Mouse (Mus musculus) heart, adult 2 months (tissue): ENCODE measurements around the gene Acad10. TPM values are rescaled to one million over a fixed set of nuclear protein-coding genes. Genes with fewer than 3 reads are reported as not detected.
"Not testable (repeated sequence)": the region's sequence is repeated elsewhere in the genome, so short reads cannot be mapped to it uniquely, and the experiment has no call there.

Experiments
- DNase-seq, 2 experiments: peaks; one replicate each; pipeline ENCODE4 v3.0.0; 2021
- H3K27ac ChIP-seq: fragments of 200-600 bp; 2 replicates; pipeline ENCODE4 v1.8.1; 2022
- H3K27me3 ChIP-seq: fragments of 200-500 bp; 2 replicates; pipeline ENCODE4 v1.6.1; 2012; ENCODE audit warnings: mild to moderate bottlenecking, low read length, inconsistent platforms, mixed read lengths; ENCODE audit not compliant: control insufficient read depth, insufficient read depth
- H3K36me3 ChIP-seq: fragments of 200-500 bp; 2 replicates; pipeline ENCODE4 v1.6.1; 2012; ENCODE audit warnings: low read length, inconsistent platforms; ENCODE audit not compliant: control insufficient read depth, insufficient read depth
- H3K4me1 ChIP-seq: fragments of 200-500 bp; 2 replicates; pipeline ENCODE4 v1.6.1; 2011; ENCODE audit warnings: low read length; ENCODE audit not compliant: control insufficient read depth, insufficient read depth
- H3K4me3 ChIP-seq: fragments of 200-600 bp; 2 replicates; pipeline ENCODE4 v1.8.1; 2022
- H3K79me2 ChIP-seq: fragments of 200-500 bp; replicated peaks from 2 replicates; pipeline ENCODE4 v1.6.1; 2012; ENCODE audit warnings: mild to moderate bottlenecking, inconsistent platforms, low read length, moderate library complexity, mixed read lengths; ENCODE audit not compliant: control insufficient read depth, insufficient read depth
- H3K9ac ChIP-seq: fragments of 200-500 bp; 2 replicates; pipeline ENCODE4 v1.6.1; 2012; ENCODE audit warnings: low read depth, mild to moderate bottlenecking, control low read depth, inconsistent platforms, low read length, mixed read lengths
- CTCF ChIP-seq: fragments of 200-600 bp; IDR thresholded peaks from 2 replicates; pipeline ENCODE4 v1.8.1; 2022; ENCODE audit warnings: antibody characterized with exemption, mild to moderate bottlenecking, moderate library complexity
- EP300 ChIP-seq: fragments of 200-500 bp; IDR thresholded peaks from 2 replicates; pipeline ENCODE4 v1.6.1; 2011; ENCODE audit warnings: low read depth, low read length, control low read depth; ENCODE audit not compliant: insufficient read depth
- POLR2A ChIP-seq: fragments of 200-500 bp; IDR thresholded peaks from 2 replicates; pipeline ENCODE4 v1.6.1; 2011; ENCODE audit warnings: mild to moderate bottlenecking, low read depth, low read length, control low read depth; ENCODE audit not compliant: insufficient read depth
- WGBS: fragments of 180-500 bp; shearing (Covaris S2); methylation state at CpG from one replicate; pipeline ENCODE4 v1.1.7; 2018; 5-methylcytosine and 5-hydroxymethylcytosine counted together
- intact Hi-C: fragments of 180-260 bp; cut with DNase I; formaldehyde crosslinking; loops from one replicate; pipeline ENCODE4 v1.15.1; 2025
- polyA plus RNA-seq: library from polyadenylated mRNA; depleted of rRNA; stranded (reverse); fragments of >200 nt; gene quantifications from 2 replicates; pipeline ENCODE4 v1.2.3, GENCODE M21; 2012
- total RNA-seq, 2 experiments: library from RNA; stranded (reverse); gene quantifications; 2 replicates each; pipeline ENCODE4 v1.2.3; 2021

Acad10 gene
- total and polyA plus RNA-seq, 3 experiments: 5.2 to 24.7 (median 24.1) TPM

DNA sequence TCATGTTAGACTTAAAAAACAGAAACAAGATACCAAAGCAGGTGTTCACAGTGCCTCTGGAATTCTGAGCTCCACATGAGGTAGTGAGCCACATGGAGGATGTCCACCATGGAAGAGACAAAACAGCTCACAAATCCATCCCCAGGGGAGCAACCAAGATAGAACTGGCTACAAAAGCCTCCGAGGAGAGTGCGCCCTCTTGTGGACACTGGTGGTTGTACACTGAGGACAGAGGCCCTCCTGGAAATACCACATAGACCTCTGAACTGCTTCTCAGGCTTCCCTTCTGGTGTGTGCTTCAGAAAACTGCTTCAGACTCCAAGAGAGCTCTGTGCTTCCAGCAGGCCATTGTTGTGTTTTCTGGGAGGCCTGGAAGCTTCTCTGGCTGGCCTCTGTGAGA, 54.2 kb downstream of the Acad10 start:
- Histone ChIP-seq H3K27me3 (no peaks in the 10 kb centered on the region), H3K27ac (no peak overlapping the region), H3K9ac (no peak overlapping the region), H3K4me1 (peaks cover 5% of the 10 kb centered on the region), H3K4me3 (no peak overlapping the region), H3K36me3 (no peaks in the 10 kb centered on the region), H3K79me2 (no peaks in the 10 kb centered on the region)
- peak; percentile 96 for TF ChIP-seq CTCF
- no peak for TF ChIP-seq POLR2A
- WGBS: 0% methylated on average over 2 of the region's 2 CpGs
- intact Hi-C loops: no loop called here
- DNase-seq: peak; percentile 73 to 86

DNA sequence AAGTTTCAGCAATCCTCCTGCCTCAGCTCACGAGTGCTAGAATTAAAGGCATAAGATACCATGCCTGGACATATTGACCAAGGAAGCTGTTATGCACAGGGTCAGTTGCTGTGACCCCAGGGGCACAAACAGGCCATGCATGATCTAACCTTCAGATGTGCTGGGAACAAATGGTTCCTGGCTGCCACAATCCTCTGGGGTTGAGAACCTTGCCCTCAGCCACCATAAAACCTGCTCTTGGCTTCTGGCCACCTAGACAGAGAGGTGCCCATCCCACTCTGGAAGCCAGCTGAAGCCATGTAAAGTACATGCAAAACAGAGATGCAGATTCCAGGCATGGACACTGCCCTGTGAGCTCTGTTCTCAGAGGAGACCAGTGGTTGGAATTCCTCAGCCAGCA, 56.5 kb downstream of the Acad10 start:
- intact Hi-C loops, H3K9ac ChIP-seq, DNase-seq, H3K27ac ChIP-seq, H3K79me2 ChIP-seq, H3K4me3 ChIP-seq, H3K4me1 ChIP-seq, H3K36me3 ChIP-seq, H3K27me3 ChIP-seq: not testable (repeated sequence)
- WGBS: 83% methylated on average over 1 of the region's 1 CpGs

DNA sequence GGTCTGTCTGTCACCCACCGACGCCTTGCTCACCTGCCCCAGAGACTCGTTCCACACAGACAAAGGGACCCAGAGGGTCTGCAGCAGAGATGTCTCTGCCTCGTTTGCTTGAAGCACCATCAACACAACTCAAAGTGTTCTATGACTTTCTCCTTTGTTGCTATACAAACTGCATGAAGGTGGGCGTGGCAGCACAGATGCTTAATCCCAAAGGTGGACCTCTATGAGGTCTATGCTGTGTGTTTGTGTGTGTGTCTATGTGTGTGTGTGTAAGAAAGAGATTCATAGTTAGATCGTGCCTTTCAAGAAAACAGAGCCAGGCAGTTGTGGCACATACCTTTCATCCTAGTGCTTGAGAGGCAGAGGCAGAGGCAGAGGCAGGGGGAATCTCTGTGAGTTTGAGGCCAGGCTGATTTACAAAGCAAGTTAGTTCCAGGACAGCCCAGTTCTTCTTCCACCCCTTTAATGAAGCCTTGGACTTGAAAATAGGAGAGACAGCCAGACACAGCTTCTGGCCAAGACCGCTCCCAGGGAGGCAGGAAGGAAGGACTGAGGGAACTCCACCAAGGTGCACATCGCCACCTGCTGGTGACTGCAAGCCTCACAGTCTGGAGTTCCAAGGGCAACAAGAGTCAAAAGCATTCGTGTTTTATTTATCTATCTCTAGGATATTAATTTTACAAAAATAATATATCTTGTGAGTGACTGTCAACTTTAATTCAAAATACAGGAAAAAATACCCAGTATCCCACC, 58.6 kb downstream of the Acad10 start:
- peak; percentile 95 for TF ChIP-seq CTCF
- peak; percentile 99 for TF ChIP-seq EP300
- peak; percentile 58 for TF ChIP-seq POLR2A
- WGBS: 40% methylated on average over 9 of the region's 9 CpGs
- Histone ChIP-seq H3K36me3 (no peaks in the 10 kb centered on the region), H3K27ac (peak overlapping the region; percentile 62), H3K27me3 (no peaks in the 10 kb centered on the region), H3K9ac (peak overlapping the region; percentile 36), H3K4me1 (peaks cover 10% of the 10 kb centered on the region), H3K79me2 (no peaks in the 10 kb centered on the region), H3K4me3 (0 out of 2 replicates have a peak overlapping the region, but pooled peaks have one; percentile 12)
- DNase-seq: peak; percentile 91 to 94
- intact Hi-C loops: loop anchor here (1.0 to 2.0 kb wide), 3 partner anchors 17 to 55 kb away; no protein-coding TSS in a partner anchor

DNA sequence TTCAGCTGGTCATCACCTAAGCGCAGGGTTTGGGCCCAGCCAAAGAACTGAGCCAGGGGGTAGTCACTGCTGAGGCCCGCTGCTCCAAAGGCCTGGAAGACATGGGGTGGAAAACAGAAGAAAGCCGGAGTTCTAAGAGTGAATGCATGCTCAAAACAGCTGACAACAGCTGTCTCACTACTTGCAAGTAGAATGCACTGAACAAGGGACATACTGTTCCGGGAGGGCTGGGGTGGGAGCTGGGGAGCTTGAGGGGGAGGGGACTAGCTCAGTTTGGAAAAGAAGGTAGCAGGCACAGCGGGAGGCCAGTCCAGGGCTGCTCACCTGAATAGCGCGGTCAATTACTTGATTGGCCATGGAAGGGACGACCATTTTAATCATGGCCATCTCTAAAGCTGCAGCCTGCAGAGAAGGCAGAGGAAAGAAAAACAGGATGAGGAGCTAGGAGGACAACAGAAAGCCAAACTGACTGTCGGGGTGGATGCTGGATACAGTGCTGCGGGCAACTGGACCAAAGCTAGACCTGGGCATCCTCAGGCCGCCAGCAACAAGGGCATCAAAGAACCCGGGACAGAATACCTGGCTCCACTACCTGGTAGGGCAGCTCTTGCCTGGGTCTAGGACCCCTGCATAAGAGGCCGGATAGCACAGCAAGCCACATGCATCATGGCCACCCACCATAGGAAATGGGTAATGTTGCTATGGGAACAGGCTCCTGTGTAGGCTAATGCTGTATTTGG, 61.3 kb downstream of the Acad10 start:
- intact Hi-C loops: no loop called here
- WGBS: 74% methylated on average over 13 of the region's 13 CpGs
- TF ChIP-seq POLR2A (no peak), CTCF (no peak), EP300 (no peak)
- no peak overlapping the region for H3K9ac ChIP-seq
- no peak overlapping the region for H3K27ac ChIP-seq
- H3K4me3 ChIP-seq: no peak overlapping the region
- DNase-seq: peak in 1 of 2 experiments; percentile 48
- no peaks in the 10 kb centered on the region for H3K36me3 ChIP-seq
- no peaks in the 10 kb centered on the region for H3K27me3 ChIP-seq
- peaks cover 18% of the 10 kb centered on the region for H3K4me1 ChIP-seq
- H3K79me2 ChIP-seq: no peaks in the 10 kb centered on the region

DNA sequence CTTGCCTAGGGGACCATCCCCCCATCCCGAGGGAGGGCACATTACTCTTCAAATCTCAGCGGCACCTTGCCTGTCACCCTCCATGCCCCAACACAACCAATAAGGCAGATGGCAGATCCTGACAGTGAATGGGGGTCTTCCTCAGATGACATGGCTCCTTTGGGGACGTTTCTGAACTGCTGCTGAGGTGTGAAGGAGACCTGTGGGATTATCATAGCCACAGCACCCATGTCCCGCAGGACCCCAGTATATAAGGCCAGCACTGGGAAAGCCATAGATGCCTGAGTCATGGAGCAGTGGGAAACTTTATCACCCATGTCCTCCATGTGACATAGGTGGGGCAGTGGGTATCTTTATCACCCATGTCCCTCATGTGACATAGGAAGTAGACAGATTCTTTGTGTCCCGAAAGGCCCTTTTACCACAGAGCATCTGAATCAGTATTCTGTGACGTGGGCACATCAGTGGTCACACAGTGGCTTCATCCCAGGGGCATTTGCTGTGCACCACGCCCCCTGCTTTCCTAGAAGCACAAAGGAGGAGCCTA, 62.2 kb downstream of the Acad10 start:
- DNase-seq: no peak

DNA sequence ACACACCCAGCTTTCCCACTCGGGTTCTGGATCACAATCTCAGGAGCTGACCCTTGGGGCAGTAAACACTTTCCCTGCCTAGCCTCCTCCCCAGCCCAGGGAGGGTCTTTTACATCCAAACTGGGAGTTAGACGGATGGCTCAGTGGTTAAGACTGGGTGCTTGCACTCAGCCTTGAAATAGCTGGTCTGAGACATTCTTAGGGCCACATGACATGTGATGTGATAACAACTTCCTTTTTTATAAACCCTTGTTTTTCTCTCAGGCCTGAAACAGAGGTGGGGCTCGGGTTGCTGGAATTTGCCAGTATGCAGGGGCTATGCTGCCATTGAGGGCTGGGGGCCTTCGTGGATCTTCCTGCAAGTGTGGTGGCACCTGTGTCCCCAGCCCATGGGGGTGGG, 63.0 kb downstream of the Acad10 start:
- Histone ChIP-seq H3K27me3 (no peaks in the 10 kb centered on the region), H3K27ac (no peak overlapping the region), H3K36me3 (no peaks in the 10 kb centered on the region), H3K79me2 (no peaks in the 10 kb centered on the region; the same call in 1 of the 2 replicates), H3K9ac (no peak overlapping the region), H3K4me1 (peaks cover 23% of the 10 kb centered on the region), H3K4me3 (no peak overlapping the region)
- intact Hi-C loops: no loop called here
- WGBS: 60% methylated on average over 4 of the region's 4 CpGs
- DNase-seq: no peak
- no peak for TF ChIP-seq EP300
- TF ChIP-seq CTCF: no peak
- TF ChIP-seq POLR2A: no peak

More for the DNA sequence above, 62.2 kb downstream of the Acad10 start:
- Histone ChIP-seq H3K79me2 (no peaks in the 10 kb centered on the region; the same call in 1 of the 2 replicates), H3K36me3 (no peaks in the 10 kb centered on the region), H3K9ac (no peak overlapping the region), H3K27me3 (no peaks in the 10 kb centered on the region), H3K27ac (no peak overlapping the region), H3K4me1 (peaks cover 20% of the 10 kb centered on the region), H3K4me3 (no peak overlapping the region)
- TF ChIP-seq CTCF (no peak), EP300 (no peak), POLR2A (no peak)
- 81% methylated on average over 7 of the region's 7 CpGs for WGBS
- intact Hi-C loops: no loop called here
